Mouse (Mus musculus): ENCODE data around the gene Bach1.

GRCm38 (mm10) chr16:87716269-87716668, 17.5 kb downstream of the Bach1 start:
- TF ChIP-seq GATA1 (IDR thresholded peaks at IDR 0.05; ENCODE audit: low read length) (no peak), TAL1 (IDR thresholded peaks at IDR 0.05; ENCODE audit: low read length) (no peak)
